Comparison of ENCODE assay signal across 11 mouse cellular contexts in genomic region chr11:59940645-59941044, GRCm38 (mm10).
"Had no signal": no experiment of that assay in that cellular context is flagged by ENCODE, and none has a peak within 500 bp of the region (broad histone marks: within the 10 kb centered on the region; RNA-seq: fewer than 3 reads in every experiment).

No protein-coding gene starts in this region.

- DNase-seq: kidney, postnatal 10 days; kidney, postnatal 4 days; midbrain, embryonic 14.5 days; right cerebral cortex, adult 18-20 months; thymus, postnatal 14 days had no signal

- H3K27ac ChIP-seq: layer of hippocampus, adult 2 months; limb, embryonic 12.5 days; midbrain, embryonic 10.5 days; neural tube, embryonic 15.5 days; stomach, embryonic 15.5 days had no signal

- H3K9ac ChIP-seq: limb, embryonic 12.5 days; neural tube, embryonic 15.5 days; stomach, embryonic 15.5 days had no signal

- H3K9me3 ChIP-seq: limb, embryonic 12.5 days; midbrain, embryonic 10.5 days; neural tube, embryonic 15.5 days; stomach, embryonic 15.5 days had no signal

- H3K4me1 ChIP-seq: limb, embryonic 12.5 days; midbrain, embryonic 10.5 days; neural tube, embryonic 15.5 days; stomach, embryonic 15.5 days had no signal

- H3K4me3 ChIP-seq: layer of hippocampus, adult 2 months; limb, embryonic 12.5 days; midbrain, embryonic 10.5 days; myocyte; neural tube, embryonic 15.5 days; stomach, embryonic 15.5 days had no signal

- H3K4me2 ChIP-seq: limb, embryonic 12.5 days; neural tube, embryonic 15.5 days; stomach, embryonic 15.5 days had no signal

- H3K36me3 ChIP-seq: limb, embryonic 12.5 days; midbrain, embryonic 10.5 days; neural tube, embryonic 15.5 days; stomach, embryonic 15.5 days had no signal

- H3K27me3 ChIP-seq: limb, embryonic 12.5 days; neural tube, embryonic 15.5 days; stomach, embryonic 15.5 days had no signal
